Mouse (Mus musculus) heart, embryonic 14.5 days (tissue): ENCODE results near the gene Clhc1. TPM values are rescaled to one million over a fixed set of nuclear protein-coding genes. Genes with fewer than 3 reads are reported as not detected.

ENCODE experiments used
- ATAC-seq: fragments of 200-750 bp; cut with Nextera tagmentation; 2 replicates; pipeline ENCODE4 v1.8.0; 2017; ENCODE audit warnings: low read depth, moderate TSS enrichment; ENCODE audit not compliant: insufficient number of reproducible peaks, insufficient read depth, low FRiP score
- H3K27ac ChIP-seq, 2 experiments: fragments of 200-500 bp in 1 of 2; fragments of 300-500 bp in 1 of 2; sonication (generic) in 1 of 2; replicated peaks in 1 of 2; 2 replicates each; pipeline ENCODE4 v1.5.1; 2012 to 2014; ENCODE audit warnings: low read depth in 2 of 2, low read length in 2 of 2, control low read depth in 1 of 2, mild to moderate bottlenecking in 1 of 2, mixed read lengths in 1 of 2; ENCODE audit not compliant: control insufficient read depth in 1 of 2, insufficient read depth in 1 of 2
- H3K27me3 ChIP-seq: fragments of 300-500 bp; sonication (generic); 2 replicates; pipeline ENCODE4 v1.6.1; 2014; ENCODE audit warnings: mild to moderate bottlenecking, low read length, control low read depth; ENCODE audit not compliant: control insufficient read depth, insufficient read depth
- H3K36me3 ChIP-seq: fragments of 300-500 bp; sonication (generic); 2 replicates; pipeline ENCODE4 v1.6.1; 2014; ENCODE audit warnings: mild to moderate bottlenecking, control low read depth, low read length, mixed read lengths; ENCODE audit not compliant: control insufficient read depth, insufficient read depth
- H3K4me1 ChIP-seq, 2 experiments: fragments of 200-500 bp in 1 of 2; fragments of 300-500 bp in 1 of 2; sonication (generic) in 1 of 2; 2 replicates each; pipeline ENCODE4 v1.6.1; 2012 to 2014; ENCODE audit warnings: low read length in 2 of 2, control low read depth in 1 of 2, mixed read lengths in 1 of 2; ENCODE audit not compliant: control insufficient read depth in 2 of 2, insufficient read depth in 2 of 2
- H3K4me2 ChIP-seq: fragments of 300-500 bp; sonication (generic); 2 replicates; pipeline ENCODE4 v1.6.1; 2014; ENCODE audit warnings: mild to moderate bottlenecking, low read length
- H3K4me3 ChIP-seq, 2 experiments: fragments of 200-500 bp in 1 of 2; fragments of 300-500 bp in 1 of 2; sonication (generic) in 1 of 2; 2 replicates each; pipeline ENCODE4 v1.5.1; 2012 to 2014; ENCODE audit warnings: low read length in 2 of 2, mild to moderate bottlenecking in 2 of 2, control low read depth in 1 of 2, low read depth in 1 of 2, moderate library complexity in 1 of 2; ENCODE audit not compliant: control insufficient read depth in 1 of 2, insufficient read depth in 1 of 2
- H3K9ac ChIP-seq: fragments of 300-500 bp; sonication (generic); 2 replicates; pipeline ENCODE4 v1.6.1; 2014; ENCODE audit warnings: mild to moderate bottlenecking, low read length
- H3K9me3 ChIP-seq: fragments of 300-500 bp; sonication (generic); 2 replicates; pipeline ENCODE4 v1.6.1; 2016; ENCODE audit warnings: low read length, control low read depth; ENCODE audit not compliant: control insufficient read depth
- WGBS: fragments of 180-500 bp; shearing (Covaris S2); extraction: QIAGEN DNeasy Blood & Tissue Kit; methylation state at CpG from one replicate; pipeline ENCODE4 v1.1.7; 2014; 5-methylcytosine and 5-hydroxymethylcytosine counted together
- polyA plus RNA-seq: library from polyadenylated mRNA; unstranded; fragments of >200 nt; fragmentation: Nextera tagmentation; extraction: Ambion mirVana; gene quantifications from 2 replicates; pipeline ENCODE4 v1.2.1, GENCODE M21; 2014

Clhc1 gene
- polyA plus RNA-seq, 1 experiment from 2014 or later = 0.20 TPM

GRCm38 (mm10) chr11:29547249-29547751, 450 bp upstream of the Clhc1 start:
- H3K36me3 ChIP-seq = peaks cover 44% of the 10 kb centered on the region
- peak overlapping the region; percentile 72 to 78 for H3K27ac ChIP-seq
- H3K4me3 ChIP-seq = peak overlapping the region; percentile 69 to 79
- under 1% methylated on average over 27 of the region's 27 CpGs for WGBS
- H3K9ac ChIP-seq = peak overlapping the region; percentile 97
- peaks cover 0 to 6% of the 10 kb centered on the region in 2 experiments; a peak in 2 of 4 replicates for H3K4me1 ChIP-seq
- no peaks in the 10 kb centered on the region for H3K27me3 ChIP-seq
- no peak for ATAC-seq
- H3K4me2 ChIP-seq = peak overlapping the region; percentile 82
- no peaks in the 10 kb centered on the region for H3K9me3 ChIP-seq

- Histone ChIP-seq H3K9ac (peak overlapping the region; percentile 97), H3K36me3 (peaks cover 32% of the 10 kb centered on the region), H3K4me2 (peak overlapping the region; percentile 82), H3K4me3 (peak overlapping the region; percentile 69 to 79), H3K27me3 (no peaks in the 10 kb centered on the region), H3K4me1 (peaks cover 0 to 6% of the 10 kb centered on the region in 2 experiments; a peak in 2 of 4 replicates), H3K27ac (peak overlapping the region; percentile 72; a peak in 3 of 4 replicates), H3K9me3 (no peaks in the 10 kb centered on the region)
- ATAC-seq = no peak
- 25% methylated on average over 23 of the region's 23 CpGs for WGBS
Measured at GRCm38 (mm10) chr11:29548504-29549424, 1.0 kb downstream of the Clhc1 start.

- H3K36me3 ChIP-seq = peaks cover 26% of the 10 kb centered on the region
- no peak overlapping the region for H3K9ac ChIP-seq
- H3K27me3 ChIP-seq = no peaks in the 10 kb centered on the region
- 50% methylated on average over 1 of the region's 1 CpGs for WGBS
- no peak overlapping the region for H3K27ac ChIP-seq
- H3K4me3 ChIP-seq = no peak overlapping the region
- peaks cover 0 to 6% of the 10 kb centered on the region in 2 experiments; a peak in 2 of 4 replicates for H3K4me1 ChIP-seq
- no peaks in the 10 kb centered on the region for H3K9me3 ChIP-seq
- no peak for ATAC-seq
- H3K4me2 ChIP-seq = 0 out of 2 replicates have a peak overlapping the region, but pooled peaks have one; percentile 82
Measured at GRCm38 (mm10) chr11:29549425-29549778, 1.7 kb downstream of the Clhc1 start.

- 80% methylated on average over 9 of the region's 9 CpGs for WGBS
- Histone ChIP-seq H3K27ac (no peak overlapping the region), H3K4me3 (no peak overlapping the region), H3K4me2 (no peak overlapping the region), H3K36me3 (no peaks in the 10 kb centered on the region), H3K9ac (no peak overlapping the region), H3K27me3 (no peaks in the 10 kb centered on the region), H3K4me1 (no peaks in the 10 kb centered on the region), H3K9me3 (no peaks in the 10 kb centered on the region)
- ATAC-seq = no peak
Measured at GRCm38 (mm10) chr11:29560452-29560851, 12.7 kb downstream of the Clhc1 start.

- 79% methylated on average over 3 of the region's 3 CpGs for WGBS
- ATAC-seq = no peak
- Histone ChIP-seq H3K27ac (no peak overlapping the region), H3K27me3 (no peaks in the 10 kb centered on the region), H3K4me2 (no peak overlapping the region), H3K4me1 (no peaks in the 10 kb centered on the region), H3K36me3 (no peaks in the 10 kb centered on the region), H3K9me3 (no peaks in the 10 kb centered on the region), H3K9ac (no peak overlapping the region), H3K4me3 (no peak overlapping the region)
Measured at GRCm38 (mm10) chr11:29560990-29561389, 13.2 kb downstream of the Clhc1 start.

GRCm38 (mm10) chr11:29563406-29563805, 15.7 kb downstream of the Clhc1 start:
- Histone ChIP-seq H3K27me3 (no peaks in the 10 kb centered on the region), H3K27ac (no peak overlapping the region), H3K9ac (no peak overlapping the region), H3K4me1 (no peaks in the 10 kb centered on the region), H3K9me3 (no peaks in the 10 kb centered on the region), H3K4me2 (no peak overlapping the region), H3K4me3 (no peak overlapping the region), H3K36me3 (no peaks in the 10 kb centered on the region)
- ATAC-seq = no peak
- 86% methylated on average over 2 of the region's 2 CpGs for WGBS

- Histone ChIP-seq H3K27ac (no peak overlapping the region), H3K9me3 (no peaks in the 10 kb centered on the region), H3K36me3 (no peaks in the 10 kb centered on the region), H3K4me1 (no peaks in the 10 kb centered on the region), H3K4me3 (no peak overlapping the region), H3K27me3 (no peaks in the 10 kb centered on the region), H3K9ac (no peak overlapping the region), H3K4me2 (no peak overlapping the region)
- no peak for ATAC-seq
- WGBS = 52% methylated on average over 3 of the region's 3 CpGs
Measured at GRCm38 (mm10) chr11:29571536-29571935, 23.8 kb downstream of the Clhc1 start.
